ENCODE assay signal across 8 mouse cellular contexts in the genomic region with DNA sequence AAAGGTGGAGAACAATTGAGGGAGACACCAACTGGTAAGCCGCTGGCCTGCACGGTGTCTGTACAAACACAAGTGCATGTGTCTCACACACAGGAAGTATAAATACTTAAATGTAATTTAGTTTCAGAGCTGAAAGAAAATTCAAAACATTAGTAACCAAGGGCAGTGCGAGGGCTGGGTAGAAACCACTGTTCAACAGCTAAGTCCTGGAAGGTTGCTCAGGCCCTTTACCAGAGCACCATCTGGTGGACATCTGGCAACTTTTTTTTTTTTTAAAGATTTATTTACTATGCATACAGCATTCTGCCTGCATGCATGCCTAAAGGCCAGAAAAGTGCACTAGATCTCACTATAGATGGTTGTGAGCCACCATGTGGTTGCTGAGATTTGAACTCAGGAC. TPM values are rescaled to one million over a fixed set of nuclear protein-coding genes. Genes with fewer than 3 reads are reported as not detected.
DNase-seq lines count a peak whose midpoint lies in the region; ATAC-seq lines count a peak whose summit lies in the region.

No protein-coding gene starts in this region.

- H3K4me3 ChIP-seq in midbrain, embryonic 13.5 days (replicated peaks), result no peak overlapping the region
- H3K4me3 ChIP-seq in midbrain, embryonic 11.5 days (ENCODE audit: low read depth, low read length), result no peak overlapping the region

- no peak overlapping the region for H3K9ac ChIP-seq in midbrain, embryonic 13.5 days (replicated peaks)
- H3K9ac ChIP-seq in midbrain, embryonic 11.5 days (ENCODE audit: low read length), result no peak overlapping the region

- H3K36me3 ChIP-seq in midbrain, embryonic 13.5 days, result peaks cover 44% of the 10 kb centered on the region
- peaks cover 6% of the 10 kb centered on the region; the same call in 1 of the 2 replicates for H3K36me3 ChIP-seq in midbrain, embryonic 11.5 days (ENCODE audit: control insufficient read depth, insufficient read depth, low read length)

- DNase-seq in adrenal gland, postnatal 14 days, result peak; percentile 43
- no peak for DNase-seq in adrenal gland, postnatal 4 days (ENCODE audit: low spot score in 2 of 2)
- no peak for DNase-seq in midbrain, embryonic 11.5 days (ENCODE audit: low spot score, missing footprints)
- DNase-seq in forelimb bud, embryonic 11.5 days (ENCODE audit: low read depth, low spot score), result peak; percentile 59
- peak; percentile 32 for DNase-seq in lung, postnatal 14 days
- no peak for DNase-seq in left cerebral cortex, adult 9 months (ENCODE audit: low spot score in 2 of 2)
- no peak for DNase-seq in frontal cortex, postnatal 14 days (ENCODE audit: low spot score in 2 of 2)

- peaks cover 7% of the 10 kb centered on the region for H3K4me1 ChIP-seq in midbrain, embryonic 13.5 days (replicated peaks)
- H3K4me1 ChIP-seq in midbrain, embryonic 11.5 days (ENCODE audit: control insufficient read depth, insufficient read depth, low read length), result peaks cover under 1% of the 10 kb centered on the region; the same call in 1 of the 2 replicates

- no peaks in the 10 kb centered on the region for H3K27me3 ChIP-seq in midbrain, embryonic 13.5 days
- no peaks in the 10 kb centered on the region for H3K27me3 ChIP-seq in midbrain, embryonic 11.5 days (ENCODE audit: control insufficient read depth, insufficient read depth, low read length)

- 76% methylated on average over 3 of the region's 3 CpGs for WGBS in midbrain, embryonic 13.5 days
- WGBS in midbrain, embryonic 11.5 days, result 78% methylated on average over 3 of the region's 3 CpGs

- no peak overlapping the region for H3K4me2 ChIP-seq in midbrain, embryonic 13.5 days (replicated peaks)
- H3K4me2 ChIP-seq in midbrain, embryonic 11.5 days, result no peak overlapping the region

- no peak overlapping the region for H3K27ac ChIP-seq in midbrain, embryonic 13.5 days
- no peak overlapping the region for H3K27ac ChIP-seq in midbrain, embryonic 11.5 days (ENCODE audit: low read depth, low read length)

- ATAC-seq in midbrain, embryonic 13.5 days, result peak; percentile 14; the same call in 1 of the 2 replicates
- ATAC-seq in midbrain, embryonic 11.5 days (ENCODE audit: low FRiP score), result no peak

- H3K9me3 ChIP-seq in midbrain, embryonic 13.5 days, result no peaks in the 10 kb centered on the region
- H3K9me3 ChIP-seq in midbrain, embryonic 11.5 days (ENCODE audit: control insufficient read depth, low read length), result no peaks in the 10 kb centered on the region

RNA-seq across cellular contexts. Expression of gene Ap3s2, which starts 5.9 kb away (rescaled TPM):
- 26.0 and 30.1 TPM in 2 replicates for total RNA-seq in adrenal gland, postnatal 14 days (2021)
- 10 to 100 TPM; 34.4 to 34.5 TPM for total RNA-seq in adrenal gland, postnatal 4 days (2021)
- 51.8 and 53.4 TPM in 2 replicates for polyA plus RNA-seq in midbrain, embryonic 13.5 days (2015; fragmentation: Nextera tagmentation; extraction: Ambion mirVana)
- 60.4 and 63.4 TPM in 2 replicates for polyA plus RNA-seq in midbrain, embryonic 11.5 days (2014; fragmentation: Nextera tagmentation; extraction: Ambion mirVana)

RNA-seq across cellular contexts. Expression of gene Arpin, which starts 20.6 kb away (rescaled TPM):
- total RNA-seq in adrenal gland, postnatal 14 days (2021), result 16.3 and 17.4 TPM in 2 replicates
- total RNA-seq in adrenal gland, postnatal 4 days (2021), result 10 to 100 TPM; 26.0 to 29.6 TPM
- polyA plus RNA-seq in midbrain, embryonic 13.5 days (2015; fragmentation: Nextera tagmentation; extraction: Ambion mirVana), result 18.4 and 18.7 TPM in 2 replicates
- polyA plus RNA-seq in midbrain, embryonic 11.5 days (2014; fragmentation: Nextera tagmentation; extraction: Ambion mirVana), result 27.8 and 28.3 TPM in 2 replicates

RNA-seq across cellular contexts. Expression of gene Anpep, which starts 53.7 kb away (rescaled TPM):
- 12.2 and 30.5 TPM in 2 replicates for total RNA-seq in adrenal gland, postnatal 14 days (2021)
- 10 to 100 TPM; 36.1 to 59.6 TPM for total RNA-seq in adrenal gland, postnatal 4 days (2021)
- polyA plus RNA-seq in midbrain, embryonic 13.5 days (2015; fragmentation: Nextera tagmentation; extraction: Ambion mirVana), result 1.9 and 2.1 TPM in 2 replicates
- 3.4 and 5.6 TPM in 2 replicates for polyA plus RNA-seq in midbrain, embryonic 11.5 days (2014; fragmentation: Nextera tagmentation; extraction: Ambion mirVana)

Comparison
In these comparisons a context has a peak if more than half of its experiments do, and no peak if none do; other contexts are left out.
1. DNase-seq: peak in adrenal gland, postnatal 14 days (single experiment), forelimb bud, embryonic 11.5 days (single experiment) and lung, postnatal 14 days (single experiment); none in adrenal gland, postnatal 4 days (0 of 2), midbrain, embryonic 11.5 days (single experiment), left cerebral cortex, adult 9 months (0 of 2) and frontal cortex, postnatal 14 days (0 of 2).